Mouse (Mus musculus) cerebellum, adult 11 months (tissue): Measurements from ENCODE around the gene Fam3b.

ENCODE experiments used
- DNase-seq: peaks from one replicate; pipeline ENCODE4 v3.0.0; 2022

Fam3b gene

GRCm38 (mm10) chr16:97476524-97476923 lies 38.1 kb downstream of the Fam3b start:
- DNase-seq: no peak

DNA sequence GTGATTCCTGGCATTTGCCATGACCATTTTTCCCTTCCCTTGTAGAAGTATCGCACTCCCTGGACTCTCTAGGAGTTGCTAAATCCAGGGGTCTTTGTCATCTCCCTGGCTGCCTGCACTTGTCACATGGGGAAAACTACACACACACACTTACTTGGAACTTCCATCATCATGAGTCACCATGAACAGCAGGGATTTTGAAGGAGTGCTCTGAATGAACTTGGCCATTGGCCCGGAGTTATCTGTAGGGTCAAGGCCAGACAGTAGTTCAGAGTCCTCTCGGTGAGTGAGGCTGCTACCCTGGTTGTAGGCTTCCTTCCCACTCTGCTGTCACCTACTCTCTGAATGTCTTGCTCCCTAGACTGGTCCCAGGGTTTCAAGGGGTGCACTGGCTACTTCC lies 39.0 kb downstream of the Fam3b start:
- no peak for DNase-seq

DNA sequence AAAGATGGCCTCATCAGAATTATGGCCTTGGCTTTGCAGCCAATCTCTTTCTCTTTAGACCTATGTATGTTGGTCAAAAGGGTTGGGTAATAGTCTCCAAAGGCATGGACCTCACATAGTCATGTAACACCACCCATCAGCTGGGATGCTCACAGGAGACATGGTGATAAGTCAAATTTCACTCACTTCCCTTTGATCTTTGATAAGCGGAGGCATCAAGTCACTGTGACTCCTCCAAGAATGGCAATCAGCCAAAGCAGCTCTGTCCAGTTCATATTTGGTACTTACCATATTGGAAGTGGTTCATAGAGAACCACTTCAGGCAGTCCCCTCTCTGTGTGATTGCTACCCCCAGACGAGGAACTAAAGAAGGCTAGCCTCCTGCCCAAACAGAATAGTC lies 39.9 kb downstream of the Fam3b start:
- DNase-seq: no peak

GRCm38 (mm10) chr16:97467993-97468791 lies 46.4 kb downstream of the Fam3b start:
- DNase-seq: no peak

GRCm38 (mm10) chr16:97467472-97467871 lies 47.1 kb downstream of the Fam3b start:
- DNase-seq: no peak

- DNase-seq: no peak
Measured at GRCm38 (mm10) chr16:97466182-97466957, 48.2 kb downstream of the Fam3b start.

GRCm38 (mm10) chr16:97462481-97463181 lies 52.0 kb downstream of the Fam3b start, which contains the start of gene Mx1:
Gene Mx1 (minus strand): TSS chr16:97462907.
- DNase-seq: no peak

- no peak for DNase-seq
Measured at GRCm38 (mm10) chr16:97461271-97461670, 53.3 kb downstream of the Fam3b start.

DNA sequence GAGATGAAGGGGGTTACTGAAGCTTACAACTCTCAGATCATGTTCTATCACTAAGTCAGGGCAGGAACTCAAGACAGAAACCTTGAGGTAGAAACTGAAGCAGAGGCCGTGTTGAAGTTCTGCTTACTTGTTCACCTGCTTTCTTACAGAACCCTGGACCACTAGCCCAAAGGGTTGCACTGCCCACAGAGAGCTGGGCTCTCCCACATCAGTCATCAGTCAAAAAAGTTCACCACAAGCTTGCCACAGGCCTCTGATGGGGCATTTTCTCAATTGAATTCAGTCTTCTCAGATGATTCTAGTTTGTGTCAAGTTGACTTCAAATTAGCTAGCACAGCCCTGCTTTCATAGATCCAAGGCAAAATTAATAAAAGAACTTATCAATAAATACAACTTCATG lies 54.8 kb downstream of the Fam3b start:
- no peak for DNase-seq

- DNase-seq: no peak
Measured at GRCm38 (mm10) chr16:97447386-97447785, 67.2 kb downstream of the Fam3b start.

DNA sequence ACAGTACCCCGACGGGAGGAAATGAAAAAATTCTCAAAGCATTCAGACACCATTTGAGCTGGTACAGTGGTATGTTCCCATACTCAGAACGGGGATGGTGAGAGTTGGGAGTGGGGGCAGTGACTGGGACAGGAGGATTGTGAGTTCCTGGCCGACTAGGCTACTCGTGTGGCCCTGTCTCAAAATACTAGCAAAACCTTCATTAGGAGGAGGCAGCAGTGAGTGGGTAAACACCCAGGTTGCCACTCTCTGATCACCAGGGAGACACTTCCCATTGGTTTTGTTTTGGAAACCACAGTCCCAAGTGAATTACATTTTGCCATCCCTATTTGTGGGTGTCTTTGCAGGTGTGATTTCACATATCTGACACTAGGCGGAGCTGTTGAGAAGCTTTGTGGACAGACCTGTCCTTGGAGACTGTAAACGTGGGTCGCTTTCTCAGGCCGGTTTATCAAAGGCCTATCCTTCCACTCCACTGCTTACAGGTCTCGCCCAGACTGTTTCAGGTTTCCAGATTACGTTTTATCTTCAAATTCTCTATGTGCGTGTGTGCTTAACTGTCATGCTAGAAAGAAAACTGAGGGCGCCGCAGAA lies 70.8 kb downstream of the Fam3b start:
- peak; percentile 6 for DNase-seq

GRCm38 (mm10) chr16:97441967-97442366 lies 72.6 kb downstream of the Fam3b start:
- no peak for DNase-seq

DNA sequence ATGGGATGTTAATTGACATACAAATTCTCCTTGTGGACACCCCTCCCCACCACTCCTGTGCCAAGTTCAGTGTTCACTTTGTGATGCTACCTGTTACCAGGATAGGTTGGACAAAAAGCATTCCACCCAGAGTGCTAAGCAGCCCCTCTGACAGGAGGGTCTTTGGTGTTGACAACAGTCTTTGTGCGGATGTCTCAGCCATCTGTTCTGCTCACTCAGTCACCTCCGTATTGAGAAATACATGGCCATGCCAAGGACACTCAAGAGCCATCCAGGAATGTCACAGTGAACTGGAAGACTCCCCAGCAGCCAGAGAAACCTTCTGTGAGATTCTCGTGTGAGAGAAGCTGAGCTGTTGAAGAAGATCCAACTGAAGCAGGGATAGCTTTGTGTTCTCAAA lies 76.4 kb downstream of the Fam3b start:
- DNase-seq: no peak

DNA sequence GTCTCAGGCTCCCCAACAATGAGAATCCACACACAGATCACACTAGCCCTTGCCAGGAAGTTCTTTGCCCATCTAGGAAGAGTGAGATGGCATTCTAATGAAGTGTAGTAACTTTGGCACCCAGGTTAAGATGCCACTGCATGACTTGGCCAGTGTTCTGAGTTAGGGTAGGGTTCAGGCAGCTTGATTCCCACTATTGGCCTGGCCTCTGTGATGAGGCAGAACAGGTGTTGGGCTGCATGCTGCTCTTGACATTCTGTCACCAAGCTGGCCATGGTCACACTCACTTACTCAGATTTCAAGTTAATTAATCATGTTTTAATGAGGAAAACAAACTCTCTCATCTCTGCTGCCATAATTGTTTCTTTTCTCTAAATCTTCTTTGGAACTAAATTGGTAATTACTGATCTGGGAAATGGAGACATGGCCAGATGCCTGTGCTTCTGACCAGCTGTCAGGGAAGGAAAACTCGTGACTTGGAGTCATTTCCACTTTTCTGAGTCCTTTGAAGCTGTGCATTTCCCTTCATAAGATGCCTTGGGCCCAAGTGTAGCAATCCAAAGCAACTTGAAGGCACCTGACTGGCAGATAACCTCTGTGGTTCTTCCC lies 77.1 kb downstream of the Fam3b start:
- DNase-seq: no peak

DNA sequence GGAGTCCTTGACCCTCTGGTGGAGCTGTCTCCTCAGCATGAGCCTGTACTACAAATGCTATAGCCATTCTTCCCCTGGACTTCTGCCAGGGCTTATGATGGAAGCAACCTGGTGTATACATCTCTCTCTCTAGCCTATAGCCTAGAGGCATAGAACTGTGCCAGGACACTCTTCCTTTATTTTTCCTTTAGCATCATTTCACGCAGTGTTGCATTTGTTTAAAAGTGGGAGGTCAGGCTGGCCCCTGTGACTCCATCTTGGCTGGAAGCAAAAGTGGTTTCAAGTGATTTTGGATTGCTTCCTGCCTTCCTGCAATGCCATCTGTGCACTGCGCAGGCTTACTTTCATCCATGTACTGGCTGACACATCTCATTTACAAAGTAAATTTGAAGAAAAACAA lies 80.4 kb downstream of the Fam3b start:
- DNase-seq: peak; percentile 6

DNA sequence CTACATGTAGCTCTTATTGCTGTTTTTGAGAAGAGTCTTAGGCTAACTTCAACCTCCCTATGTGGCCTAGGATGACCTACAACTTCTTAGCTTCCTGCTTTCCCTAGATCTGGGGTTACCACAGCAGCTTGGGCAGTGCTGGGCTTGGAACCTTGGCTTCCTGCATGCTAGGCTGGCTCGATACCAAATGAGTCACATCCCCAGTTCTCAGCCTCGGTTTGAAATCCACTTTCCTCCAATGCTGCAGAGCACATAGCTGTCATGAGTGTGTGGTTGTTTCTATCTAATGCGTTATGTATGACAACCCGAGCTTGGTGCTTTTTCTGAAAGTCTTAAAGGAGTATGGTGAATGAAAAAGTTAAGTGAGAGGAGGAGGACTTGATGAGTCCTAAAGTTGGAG lies 83.3 kb downstream of the Fam3b start:
- no peak for DNase-seq

DNA sequence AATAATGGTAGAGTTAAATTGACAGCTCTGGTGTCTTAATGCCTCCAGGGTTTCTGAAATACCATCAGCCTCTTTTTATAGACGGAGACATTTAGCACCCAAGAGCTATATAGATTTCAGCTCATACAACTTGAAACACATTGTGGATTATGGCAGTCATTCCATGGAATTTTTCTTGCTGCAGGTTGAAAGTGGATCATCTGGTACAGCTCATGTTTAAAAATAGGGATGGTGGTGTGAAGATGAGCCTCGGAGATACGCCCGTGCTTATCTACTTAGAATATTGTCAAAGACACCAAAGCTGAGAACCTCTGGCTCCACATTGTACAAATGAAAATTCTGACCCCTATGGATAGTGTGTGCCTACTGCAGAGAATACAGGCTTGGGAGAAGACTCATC lies 84.5 kb downstream of the Fam3b start:
- DNase-seq: no peak

GRCm38 (mm10) chr16:97428026-97428425 lies 86.6 kb downstream of the Fam3b start:
- no peak for DNase-seq

DNA sequence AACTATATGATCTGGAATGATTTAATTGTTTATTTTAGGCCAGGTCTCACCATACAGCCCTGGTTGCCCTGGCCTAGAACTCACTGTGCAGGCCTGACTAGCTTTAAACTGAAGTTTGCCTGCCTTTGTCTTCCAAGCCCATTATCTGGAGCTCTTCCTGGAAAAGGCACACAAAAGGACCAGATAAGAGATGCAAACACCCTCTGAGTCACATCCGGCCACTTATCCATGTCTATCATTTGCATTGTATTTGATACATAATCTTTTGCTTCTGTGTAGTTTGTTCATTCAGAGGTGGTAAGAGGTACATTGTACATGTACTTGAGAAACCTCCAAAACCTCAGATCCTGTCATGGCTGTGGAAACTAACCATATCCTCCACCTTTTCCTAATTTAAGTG lies 91.0 kb downstream of the Fam3b start:
- no peak for DNase-seq

DNA sequence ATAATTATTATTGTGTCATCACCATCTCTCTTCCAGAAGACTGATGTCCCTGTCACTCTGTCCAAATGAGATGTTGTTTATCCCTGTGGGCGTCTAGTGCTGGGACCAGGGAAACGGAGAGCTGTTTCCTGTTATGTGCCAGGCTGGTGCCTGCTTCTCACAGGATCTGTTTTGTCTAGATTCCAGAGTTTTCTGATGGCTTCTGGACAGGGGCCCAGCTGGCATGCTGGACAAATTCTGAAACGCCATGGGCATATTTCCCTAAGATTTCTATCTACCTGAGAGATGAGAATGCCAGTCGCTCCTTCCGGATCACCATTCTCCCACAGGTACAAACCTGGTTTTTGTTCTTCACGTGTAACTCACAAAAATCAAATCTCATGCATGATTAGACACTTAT lies 92.9 kb downstream of the Fam3b start:
- DNase-seq: no peak
